Mouse (Mus musculus): ENCODE results near the gene Agpat2.

- TF ChIP-seq CTCF (IDR thresholded peaks at IDR 0.05; ENCODE audit: insufficient read depth, low read length), result no peak
- TF ChIP-seq POLR2A (IDR thresholded peaks at IDR 0.05; ENCODE audit: borderline replicate concordance, extremely low read depth, low read depth, low read length), result no peak
These were observed 17.0 kb upstream of the Agpat2 start for GRCm38 (mm10) chr2:26621246-26621645.

Data from lung, adult 2 months (tissue).